Mouse (Mus musculus) CH12.LX (cell line): ENCODE measurements at regions not wholly inside any gene's neighbourhood (a gene's known extent, or its start where the extent isn't known, plus 50 kb on each side); places are given as distances from the start of the nearest gene placed in this dataset.

Source experiments
- DNase-seq: peaks from one replicate; pipeline ENCODE4 v3.0.0-alpha.2; 2013; ENCODE audit errors: extremely low read depth
- H3K27ac ChIP-seq: 2 replicates; pipeline ENCODE4 v1.5.1; 2012; ENCODE audit warnings: low read depth, mild to moderate bottlenecking, control low read depth, moderate library complexity; ENCODE audit not compliant: insufficient read depth
- H3K27me3 ChIP-seq: replicated peaks from 2 replicates; pipeline ENCODE3; 2012; ENCODE audit warnings: inconsistent platforms
- H3K36me3 ChIP-seq, 2 experiments: replicated peaks in 1 of 2; 2 replicates each; pipeline versions ENCODE3 to v1.6.1; 2012; ENCODE audit warnings: inconsistent platforms in 1 of 2, low read length in 1 of 2, mild to moderate bottlenecking in 1 of 2, mixed read lengths in 1 of 2, moderate library complexity in 1 of 2; ENCODE audit not compliant: control insufficient read depth in 1 of 2, insufficient read depth in 1 of 2
- H3K4me1 ChIP-seq, 2 experiments: 2 replicates each; pipeline ENCODE4 v1.6.1; 2012; ENCODE audit warnings: inconsistent platforms in 1 of 2, moderate library complexity in 1 of 2; ENCODE audit not compliant: insufficient read depth in 2 of 2, control insufficient read depth in 1 of 2
- H3K4me2 ChIP-seq: 2 replicates; pipeline ENCODE4 v1.6.1; 2012; ENCODE audit warnings: low read depth, mild to moderate bottlenecking, control low read depth; ENCODE audit not compliant: poor library complexity, insufficient read depth, severe bottlenecking
- H3K4me3 ChIP-seq, 3 experiments: fragments of 150-350 bp in 1 of 3; sonication (generic) in 1 of 3; replicated peaks in 1 of 3; 2 replicates each; pipeline versions ENCODE3 to v1.5.1; 2011 to 2012; ENCODE audit warnings: low read depth in 2 of 3, low read length in 2 of 3, mild to moderate bottlenecking in 2 of 3, moderate library complexity in 2 of 3, control low read depth in 1 of 3, improper control_type of control experiment in 1 of 3, inconsistent platforms in 1 of 3, mixed read lengths in 1 of 3; ENCODE audit not compliant: poor library complexity in 1 of 3
- H3K79me2 ChIP-seq: replicated peaks from 2 replicates; pipeline ENCODE4 v1.6.1; 2012; ENCODE audit warnings: mild to moderate bottlenecking, moderate library complexity; ENCODE audit not compliant: control insufficient read depth, poor library complexity, insufficient read depth, severe bottlenecking; ENCODE audit errors: extremely low read depth
- H3K9ac ChIP-seq: 2 replicates; pipeline ENCODE4 v1.6.1; 2012; ENCODE audit warnings: low read depth, mild to moderate bottlenecking, control low read depth, moderate library complexity; ENCODE audit not compliant: insufficient read depth
- H3K9me3 ChIP-seq: replicated peaks from 2 replicates; pipeline ENCODE3; 2012; ENCODE audit warnings: low read length, inconsistent platforms, mixed read lengths
- BHLHE40 ChIP-seq: IDR thresholded peaks from 2 replicates; pipeline ENCODE4 v1.6.1; 2011; ENCODE audit warnings: mild to moderate bottlenecking, low read depth, low read length, improper control_type of control experiment
- CHD1 ChIP-seq: IDR thresholded peaks from 2 replicates; pipeline ENCODE4 v1.6.1; 2012; ENCODE audit warnings: low read depth, low read length, improper control_type of control experiment, inconsistent platforms
- CTCF ChIP-seq, 2 experiments: IDR thresholded peaks in 1 of 2; conservative IDR thresholded peaks in 1 of 2; 2 replicates each; pipeline ENCODE4 v1.5.1; 2011 to 2012; ENCODE audit warnings: low read depth in 2 of 2, low read length in 2 of 2, improper control_type of control experiment in 1 of 2, inconsistent platforms in 1 of 2, mild to moderate bottlenecking in 1 of 2, moderate library complexity in 1 of 2
- E2F4 ChIP-seq: IDR thresholded peaks from 2 replicates; pipeline ENCODE4 v1.6.1; 2011; ENCODE audit warnings: low read depth, low read length, improper control_type of control experiment; ENCODE audit not compliant: insufficient replicate concordance
- ELF1 ChIP-seq: IDR thresholded peaks from 2 replicates; pipeline ENCODE4 v1.6.1; 2014; ENCODE audit warnings: low read depth, mild to moderate bottlenecking, inconsistent platforms, low read length, improper control_type of control experiment
- ETS1 ChIP-seq: conservative IDR thresholded peaks from 2 replicates; pipeline ENCODE4 v1.6.1; 2012; ENCODE audit warnings: low read depth, mild to moderate bottlenecking, inconsistent platforms, low read length, improper control_type of control experiment, moderate library complexity
- GABPA ChIP-seq: IDR thresholded peaks from 2 replicates; pipeline ENCODE4 v1.6.1; 2012; ENCODE audit warnings: low read depth, low read length, improper control_type of control experiment, inconsistent platforms; ENCODE audit not compliant: insufficient replicate concordance
- HCFC1 ChIP-seq: IDR thresholded peaks from 2 replicates; pipeline ENCODE4 v1.6.1; 2012; ENCODE audit warnings: low read depth, mild to moderate bottlenecking, inconsistent platforms, low read length, improper control_type of control experiment
- IRF4 ChIP-seq: IDR thresholded peaks from 2 replicates; pipeline ENCODE4 v1.6.1; 2014; ENCODE audit warnings: low read depth, mild to moderate bottlenecking, inconsistent platforms, low read length, improper control_type of control experiment
- JUN ChIP-seq: IDR thresholded peaks from 2 replicates; pipeline ENCODE4 v1.6.1; 2011; ENCODE audit warnings: low read depth, mild to moderate bottlenecking, low read length, improper control_type of control experiment, moderate library complexity; ENCODE audit not compliant: insufficient read depth
- KAT2A ChIP-seq: IDR thresholded peaks from 2 replicates; pipeline ENCODE4 v1.6.1; 2012; ENCODE audit warnings: low read length, improper control_type of control experiment, inconsistent platforms; ENCODE audit not compliant: insufficient replicate concordance
- MAFK ChIP-seq: IDR thresholded peaks from 2 replicates; pipeline ENCODE4 v1.6.1; 2011; ENCODE audit warnings: low read length, improper control_type of control experiment; ENCODE audit not compliant: insufficient replicate concordance
- MAX ChIP-seq: IDR thresholded peaks from 2 replicates; pipeline ENCODE4 v1.6.1; 2011; ENCODE audit warnings: low read length, improper control_type of control experiment
- NELFE ChIP-seq: IDR thresholded peaks from 2 replicates; pipeline ENCODE4 v1.6.1; 2011; ENCODE audit warnings: low read depth, low read length, improper control_type of control experiment
- NRF1 ChIP-seq: IDR thresholded peaks from 2 replicates; pipeline ENCODE4 v1.6.1; 2014; ENCODE audit warnings: low read depth, mild to moderate bottlenecking, inconsistent platforms, low read length, improper control_type of control experiment, moderate library complexity
- POLR2AphosphoS2 ChIP-seq: IDR thresholded peaks from 2 replicates; pipeline ENCODE4 v1.6.1; 2011; ENCODE audit warnings: low read depth, low read length, improper control_type of control experiment
- RAD21 ChIP-seq: IDR thresholded peaks from 2 replicates; pipeline ENCODE4 v1.6.1; 2011; ENCODE audit warnings: low read depth, mild to moderate bottlenecking, low read length, improper control_type of control experiment, moderate library complexity
- SIN3A ChIP-seq: IDR thresholded peaks from 2 replicates; pipeline ENCODE4 v1.6.1; 2012; ENCODE audit warnings: low read length, improper control_type of control experiment, inconsistent platforms
- USF2 ChIP-seq: conservative IDR thresholded peaks from 2 replicates; pipeline ENCODE4 v1.6.1; 2011; ENCODE audit warnings: low read depth, low read length, improper control_type of control experiment
- dilution Hi-C: fragments of 300-500 bp; cut with MboI; formaldehyde crosslinking; loops from 2 replicates; pipeline ENCODE4 v1.14.3; 2020; ENCODE audit warnings: low sequenced_read_pairs; ENCODE audit not compliant: extremely low pct_unique_long_range_greater_than_20kb, extremely low pct_ligation_motif_present
- in situ Hi-C: fragments of 300-500 bp; cut with MboI; formaldehyde crosslinking; loops from 3 replicates; pipeline ENCODE4 v1.14.3; 2019; ENCODE audit warnings: low sequenced_read_pairs, low pct_ligation_motif_present, low pct_unique_long_range_greater_than_20kb, mixed read lengths

GRCm38 (mm10) chr8:59499618-59500017 lies 587.2 kb upstream of the Galntl6 start:
- H3K9me3 ChIP-seq: peaks cover 16% of the 10 kb centered on the region
- H3K4me1 ChIP-seq: no peaks in the 10 kb centered on the region
- no peak overlapping the region for H3K9ac ChIP-seq
- no peaks in the 10 kb centered on the region for H3K27me3 ChIP-seq
- DNase-seq: no peak
- in situ Hi-C loops (no loop called here), dilution Hi-C loops (no loop called here)
- TF ChIP-seq JUN (no peak), BHLHE40 (no peak), IRF4 (no peak), KAT2A (no peak), MAX (no peak), NELFE (no peak), MAFK (no peak), ETS1 (no peak)
- no peak overlapping the region for H3K4me2 ChIP-seq
- no peaks in the 10 kb centered on the region for H3K36me3 ChIP-seq
- H3K27ac ChIP-seq: no peak overlapping the region
- H3K4me3 ChIP-seq: no peak overlapping the region
- no peaks in the 10 kb centered on the region for H3K79me2 ChIP-seq

DNA sequence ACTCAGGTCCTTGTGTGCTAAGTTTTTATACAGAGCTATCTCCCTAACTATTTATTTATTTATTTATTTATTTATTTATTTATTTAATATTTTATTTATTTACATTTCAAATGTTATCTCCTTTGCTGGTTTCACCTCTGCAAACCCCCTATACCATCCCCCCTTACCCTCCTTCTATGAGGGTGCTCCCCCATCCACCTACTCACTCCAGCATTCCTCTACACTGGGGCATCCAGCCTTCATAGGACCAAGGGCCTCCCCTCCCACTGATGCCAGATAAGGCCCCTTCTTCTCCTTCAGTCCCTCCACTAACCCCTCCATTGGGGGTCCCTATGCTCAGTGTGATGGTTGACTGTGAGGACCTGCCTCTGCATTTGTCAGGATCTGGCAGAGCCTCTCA lies 579.0 kb upstream of the Galntl6 start:
- no peak overlapping the region for H3K9ac ChIP-seq
- no peaks in the 10 kb centered on the region for H3K36me3 ChIP-seq
- no peak overlapping the region for H3K4me2 ChIP-seq
- no peaks in the 10 kb centered on the region for H3K4me1 ChIP-seq
- DNase-seq: no peak
- dilution Hi-C loops: no loop called here
- H3K27ac ChIP-seq: no peak overlapping the region
- H3K27me3 ChIP-seq: no peaks in the 10 kb centered on the region
- H3K4me3 ChIP-seq: no peak overlapping the region
- TF ChIP-seq CTCF (conservative IDR thresholded peaks at IDR 0.05 in 1 of 2, IDR thresholded peaks at IDR 0.05 in 1 of 2; ENCODE audit: low read depth in 2 of 2, low read length in 2 of 2) (no peak), RAD21 (no peak), NRF1 (no peak), E2F4 (no peak), JUN (no peak), CHD1 (no peak), SIN3A (no peak), HCFC1 (no peak), GABPA (no peak), USF2 (no peak), POLR2AphosphoS2 (no peak), ELF1 (no peak)
- H3K79me2 ChIP-seq: no peaks in the 10 kb centered on the region
- in situ Hi-C loops: no loop called here
- H3K9me3 ChIP-seq: peaks cover 11% of the 10 kb centered on the region
